In genomic region chr5:47984584-47985197, GRCm38 (mm10) we compare ENCODE assay signal across 8 mouse cellular contexts. TPM values are rescaled to one million over a fixed set of nuclear protein-coding genes. Genes with fewer than 3 reads are reported as not detected.
DNase-seq lines count a peak whose midpoint lies in the region; ATAC-seq lines count a peak whose summit lies in the region.

No protein-coding gene starts in this region.

- peak overlapping the region; percentile 81; the same call in 1 of the 2 replicates for H3K27ac ChIP-seq in heart, embryonic 10.5 days
- H3K27ac ChIP-seq in midbrain, embryonic 13.5 days: peak overlapping the region; percentile 15; the same call in 1 of the 2 replicates

- H3K27me3 ChIP-seq in heart, embryonic 10.5 days (ENCODE audit: insufficient read depth, poor library complexity, severe bottlenecking): peaks cover 11% of the 10 kb centered on the region
- H3K27me3 ChIP-seq in midbrain, embryonic 13.5 days: peaks cover 28% of the 10 kb centered on the region

- ATAC-seq in frontal cortex, adult (ENCODE audit: low TSS enrichment): peak; percentile 25
- peak; percentile 13 for ATAC-seq in midbrain, embryonic 13.5 days
- ATAC-seq in megakaryocyte-erythroid progenitor cell, adult 5-6 weeks (replicated peaks; ENCODE audit: low FRiP score, low TSS enrichment, poor library complexity, severe bottlenecking): no peak

- H3K4me1 ChIP-seq in heart, embryonic 10.5 days: peaks cover 25% of the 10 kb centered on the region
- H3K4me1 ChIP-seq in midbrain, embryonic 13.5 days (replicated peaks): peaks cover 46% of the 10 kb centered on the region

- H3K4me2 ChIP-seq in midbrain, embryonic 13.5 days (replicated peaks): peak overlapping the region; percentile 91

- no peak for DNase-seq in heart, embryonic 10.5 days (ENCODE audit: low spot score)
- no peak for DNase-seq in heart, adult 8-10 months (ENCODE audit: low spot score)
- DNase-seq in NIH3T3 (ENCODE audit: low read depth): peak; percentile 43
- peak; percentile 26 to 44 for DNase-seq in kidney, postnatal 4 days
- no peak for DNase-seq in T-cell, adult 2 months (ENCODE audit: low spot score)

- H3K36me3 ChIP-seq in heart, embryonic 10.5 days: no peaks in the 10 kb centered on the region
- no peaks in the 10 kb centered on the region for H3K36me3 ChIP-seq in midbrain, embryonic 13.5 days

- H3K9me3 ChIP-seq in heart, embryonic 10.5 days: no peaks in the 10 kb centered on the region
- H3K9me3 ChIP-seq in midbrain, embryonic 13.5 days: no peaks in the 10 kb centered on the region

- peak overlapping the region; percentile 85 for H3K9ac ChIP-seq in midbrain, embryonic 13.5 days (replicated peaks)

- peak overlapping the region; percentile 80 for H3K4me3 ChIP-seq in heart, embryonic 10.5 days
- H3K4me3 ChIP-seq in midbrain, embryonic 13.5 days (replicated peaks): peak overlapping the region; percentile 76

- under 1% methylated on average over 23 of the region's 23 CpGs for WGBS in heart, embryonic 10.5 days
- under 1% methylated on average over 23 of the region's 23 CpGs for WGBS in midbrain, embryonic 13.5 days

RNA-seq across cellular contexts. Expression of gene Slit2, which starts 1.8 kb away (rescaled TPM):
- polyA plus RNA-seq in heart, embryonic 10.5 days (2016; fragmentation: Nextera tagmentation; extraction: Ambion mirVana): 24.9 and 50.6 TPM in 2 replicates
- total RNA-seq in heart, adult 8-10 months (2022): 1 to 10 TPM; 3.5 to 5.9 (median 4.7) TPM
- polyA plus RNA-seq in midbrain, embryonic 13.5 days (2015; fragmentation: Nextera tagmentation; extraction: Ambion mirVana): 29.1 and 37.8 TPM in 2 replicates
- total RNA-seq in megakaryocyte-erythroid progenitor cell, adult 5-6 weeks (2014; fragmentation: Nextera tagmentation): not detected in 2 replicates
- total RNA-seq in megakaryocyte-erythroid progenitor cell, adult 5-6 weeks (2017): not detected in 2 replicates

Comparison
In these comparisons a context has a peak if more than half of its experiments do, and no peak if none do; other contexts are left out.
1. DNase-seq: peak in NIH3T3 (single experiment) and kidney, postnatal 4 days (2 of 2); none in heart, embryonic 10.5 days (single experiment), heart, adult 8-10 months (single experiment) and T-cell, adult 2 months (single experiment).
2. RNA of gene Slit2, which starts 1.8 kb away (total RNA-seq): 3.5 to 5.9 TPM in heart, adult 8-10 months; not detected in megakaryocyte-erythroid progenitor cell, adult 5-6 weeks; every median in the first group is over 4 times any median in the second.